Mouse (Mus musculus) forebrain, embryonic 14.5 days (tissue): ENCODE measurements around the gene N4bp2l1. TPM values are rescaled to one million over a fixed set of nuclear protein-coding genes. Genes with fewer than 3 reads are reported as not detected.
"Not testable (repeated sequence)": the region's sequence is repeated elsewhere in the genome, so short reads cannot be mapped to it uniquely, and the experiment has no call there.

Experiments used
- ATAC-seq: fragments of 200-750 bp; cut with Nextera tagmentation; 2 replicates; pipeline ENCODE4 v1.8.0; 2017; ENCODE audit warnings: mild to moderate bottlenecking, moderate library complexity
- DNase-seq: peaks from one replicate; pipeline ENCODE4 v3.0.0-alpha.2; 2015; ENCODE audit warnings: low spot score
- H3K27ac ChIP-seq: fragments of 300-500 bp; sonication (generic); 2 replicates; pipeline ENCODE4 v1.5.1; 2014; ENCODE audit warnings: low read depth, mild to moderate bottlenecking, control low read depth, low read length, moderate library complexity
- H3K27me3 ChIP-seq: fragments of 300-500 bp; sonication (generic); replicated peaks from 2 replicates; pipeline ENCODE4 v1.6.1; 2014; ENCODE audit warnings: low read length, control low read depth, mixed read lengths; ENCODE audit not compliant: control insufficient read depth, insufficient read depth
- H3K36me3 ChIP-seq: fragments of 300-500 bp; sonication (generic); 2 replicates; pipeline ENCODE4 v1.6.1; 2014; ENCODE audit warnings: low read length, control low read depth; ENCODE audit not compliant: control insufficient read depth, insufficient read depth
- H3K4me1 ChIP-seq: fragments of 300-500 bp; sonication (generic); 2 replicates; pipeline ENCODE4 v1.6.1; 2014; ENCODE audit warnings: antibody characterized with exemption, low read length, control low read depth; ENCODE audit not compliant: control insufficient read depth, insufficient read depth
- H3K4me2 ChIP-seq: fragments of 300-500 bp; sonication (generic); 2 replicates; pipeline ENCODE4 v1.6.1; 2014; ENCODE audit warnings: mild to moderate bottlenecking, control low read depth, low read length
- H3K4me3 ChIP-seq: fragments of 300-500 bp; sonication (generic); 2 replicates; pipeline ENCODE4 v1.5.1; 2014; ENCODE audit warnings: low read depth, low read length, control low read depth
- H3K9ac ChIP-seq: fragments of 300-500 bp; sonication (generic); 2 replicates; pipeline ENCODE4 v1.6.1; 2014; ENCODE audit warnings: mild to moderate bottlenecking, low read length, control low read depth, moderate library complexity
- H3K9me3 ChIP-seq: fragments of 300-500 bp; sonication (generic); replicated peaks from 2 replicates; pipeline ENCODE4 v1.6.1; 2016; ENCODE audit warnings: low read length, control low read depth, mixed read lengths; ENCODE audit not compliant: control insufficient read depth
- WGBS: fragments of 180-500 bp; shearing (Covaris S2); extraction: QIAGEN DNeasy Blood & Tissue Kit; methylation state at CpG from one replicate; pipeline ENCODE4 v1.1.7; 2014; 5-methylcytosine and 5-hydroxymethylcytosine counted together
- polyA plus RNA-seq: library from polyadenylated mRNA; unstranded; fragments of >200 nt; fragmentation: Nextera tagmentation; extraction: Ambion mirVana; gene quantifications from 2 replicates; pipeline ENCODE4 v1.2.1, GENCODE M21; 2014

The N4bp2l1 gene
- 7.4 and 10.1 TPM in 2 replicates for polyA plus RNA-seq

DNA sequence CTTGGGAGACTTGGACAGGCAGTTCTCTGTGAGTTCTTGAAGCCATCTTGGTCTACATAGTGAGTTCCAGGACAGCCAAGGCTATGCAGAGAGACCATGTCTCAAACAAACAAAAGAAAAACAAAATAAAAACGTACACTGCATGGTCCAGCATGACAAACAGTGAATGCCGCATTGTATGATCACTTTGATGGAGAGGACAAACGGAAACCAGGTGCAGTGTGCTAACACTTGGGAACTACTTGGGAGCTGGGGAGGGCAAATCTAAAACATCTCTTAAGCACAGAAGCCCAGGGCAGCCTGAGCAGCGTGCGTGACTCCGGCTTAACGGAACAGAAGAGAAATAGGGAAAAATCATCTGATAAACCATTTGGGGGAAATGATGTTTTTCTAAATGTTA, at the start of gene N4bp2l1:
Gene N4bp2l1, minus strand, starts transcription at position 101 of the 400 bp plus-strand sequence.
- no peak for DNase-seq
- Histone ChIP-seq H3K36me3 (no peaks in the 10 kb centered on the region), H3K9ac (no peak within 1 kb of the TSS), H3K27ac (no peak within 1 kb of the TSS), H3K9me3 (no peaks in the 10 kb centered on the region), H3K27me3 (0 out of 2 replicates have a peak, but pooled peaks cover 3% of the 10 kb centered on the region), H3K4me3 (no peak within 1 kb of the TSS), H3K4me1 (peaks cover 3% of the 10 kb centered on the region), H3K4me2 (no peak within 1 kb of the TSS)
- no peak for ATAC-seq
- 85% methylated on average over 7 of the region's 7 CpGs for WGBS

DNA sequence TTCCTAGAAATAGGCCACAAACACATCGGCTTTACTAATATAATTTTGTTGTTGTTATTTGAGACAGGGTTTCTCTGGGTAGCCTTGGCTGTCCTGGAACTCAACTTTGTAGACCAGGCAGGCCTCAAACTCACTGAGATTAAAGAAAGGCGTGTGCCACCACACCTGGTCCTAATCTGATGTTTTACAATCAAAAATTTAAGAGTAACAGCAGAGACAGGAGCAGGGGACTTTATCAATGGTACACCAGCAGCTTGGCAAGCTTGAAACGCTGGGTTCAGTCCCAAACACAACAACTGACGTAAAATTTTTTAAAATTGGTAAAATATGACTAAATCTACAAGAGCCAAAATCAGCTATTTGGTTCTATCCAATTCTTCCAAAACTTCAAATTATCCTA, 47.9 kb upstream of the N4bp2l1 start:
- H3K9me3 ChIP-seq = no peaks in the 10 kb centered on the region
- H3K36me3 ChIP-seq = peaks cover 45% of the 10 kb centered on the region
- H3K4me3 ChIP-seq = no peak overlapping the region
- DNase-seq = no peak
- H3K9ac ChIP-seq = no peak overlapping the region
- 95% methylated on average over 4 of the region's 4 CpGs for WGBS
- no peaks in the 10 kb centered on the region for H3K27me3 ChIP-seq
- ATAC-seq = no peak
- no peak overlapping the region for H3K4me2 ChIP-seq
- no peak overlapping the region for H3K27ac ChIP-seq
- no peaks in the 10 kb centered on the region for H3K4me1 ChIP-seq

DNA sequence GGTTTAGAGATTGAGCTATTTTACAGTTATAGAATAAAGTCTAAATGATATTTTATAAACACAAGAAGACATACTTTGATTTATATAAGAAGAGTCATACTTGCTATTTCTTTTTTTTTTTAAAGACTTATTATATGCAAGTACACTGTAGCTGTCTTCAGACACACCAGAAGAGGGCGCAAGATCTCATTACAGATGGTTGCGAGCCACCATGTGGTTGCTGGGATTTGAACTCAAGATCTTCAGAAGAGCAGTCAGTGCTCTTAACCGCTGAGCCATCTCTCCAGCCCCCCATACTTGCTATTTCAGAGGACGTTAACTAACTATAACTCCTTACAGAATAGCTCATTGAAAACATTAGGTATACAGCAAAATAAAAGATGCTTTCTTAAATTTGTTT, 46.4 kb upstream of the N4bp2l1 start:
- not testable (repeated sequence) for DNase-seq, H3K4me1 ChIP-seq, H3K4me3 ChIP-seq, H3K27ac ChIP-seq, H3K27me3 ChIP-seq, H3K4me2 ChIP-seq, H3K9ac ChIP-seq, ATAC-seq, H3K9me3 ChIP-seq
- H3K36me3 ChIP-seq = peaks cover 40% of the 10 kb centered on the region
- WGBS = 95% methylated on average over 4 of the region's 4 CpGs

DNA sequence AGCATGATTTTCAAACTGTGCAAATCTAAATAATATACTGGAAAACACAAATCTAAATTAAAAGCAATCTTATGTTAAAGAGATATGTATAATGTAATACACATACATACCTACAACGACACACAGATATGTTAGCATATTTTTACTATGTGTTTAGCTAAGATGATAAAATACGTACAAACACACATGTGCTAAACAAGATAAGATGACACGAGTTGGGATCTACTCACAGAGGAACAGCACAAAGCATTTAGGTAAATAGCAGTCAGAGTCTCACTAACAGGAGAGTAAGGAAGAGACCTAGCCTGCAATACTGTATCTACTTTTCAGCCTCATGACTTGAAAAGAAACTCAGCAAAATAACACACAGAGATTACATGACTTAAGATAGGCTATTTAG, 44.5 kb upstream of the N4bp2l1 start:
- H3K4me3 ChIP-seq = no peak overlapping the region
- no peaks in the 10 kb centered on the region for H3K27me3 ChIP-seq
- no peaks in the 10 kb centered on the region for H3K9me3 ChIP-seq
- no peak overlapping the region for H3K27ac ChIP-seq
- 92% methylated on average over 3 of the region's 3 CpGs for WGBS
- DNase-seq = no peak
- no peak overlapping the region for H3K4me2 ChIP-seq
- no peak for ATAC-seq
- no peak overlapping the region for H3K9ac ChIP-seq
- H3K4me1 ChIP-seq = no peaks in the 10 kb centered on the region
- H3K36me3 ChIP-seq = peaks cover 47% of the 10 kb centered on the region

DNA sequence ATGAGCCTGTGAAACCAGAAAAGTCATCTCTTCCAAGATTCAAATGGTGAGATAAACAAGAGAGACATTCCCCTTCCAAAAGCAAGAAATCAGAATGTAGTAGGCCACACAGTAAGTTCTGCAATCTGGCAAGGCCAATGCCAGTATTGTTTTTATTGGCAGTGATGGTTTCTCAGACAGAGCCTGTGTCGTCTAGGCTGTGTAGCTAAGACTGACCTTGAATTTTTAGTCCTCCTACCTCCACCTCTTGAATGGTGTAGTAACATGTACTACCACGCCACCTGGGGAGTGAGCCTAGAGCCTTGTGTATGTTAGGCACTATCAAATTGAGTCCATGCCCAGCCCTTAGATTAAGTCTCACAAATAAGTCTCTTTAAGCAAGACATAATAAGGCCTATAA, 32.7 kb upstream of the N4bp2l1 start:
- Histone ChIP-seq H3K4me1 (no peaks in the 10 kb centered on the region), H3K36me3 (peaks cover under 1% of the 10 kb centered on the region; the same call in 1 of the 2 replicates), H3K4me3 (no peak overlapping the region), H3K9ac (no peak overlapping the region), H3K27ac (no peak overlapping the region), H3K9me3 (no peaks in the 10 kb centered on the region), H3K4me2 (no peak overlapping the region), H3K27me3 (no peaks in the 10 kb centered on the region)
- ATAC-seq (no peak), DNase-seq (no peak)
- 90% methylated on average over 2 of the region's 2 CpGs for WGBS

DNA sequence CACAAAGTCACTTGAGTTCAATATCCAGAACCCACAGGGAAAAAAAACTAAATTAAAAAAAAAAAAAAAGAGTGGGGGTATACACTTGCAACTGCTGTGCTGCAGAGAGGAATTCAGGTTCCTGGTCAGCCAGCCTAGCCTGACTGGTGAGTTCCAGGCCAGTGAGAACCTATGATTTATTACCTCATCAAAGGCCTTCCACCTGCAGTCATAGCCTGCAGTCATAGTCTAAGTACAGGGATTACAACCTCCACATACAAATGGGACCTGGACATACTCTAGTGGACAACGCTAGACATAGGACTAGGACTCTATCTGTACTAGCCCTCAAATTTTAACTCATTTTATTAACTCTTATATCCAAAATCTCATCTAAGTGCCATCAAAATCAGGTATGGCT, 32.3 kb upstream of the N4bp2l1 start:
- Histone ChIP-seq H3K4me2 (no peak overlapping the region), H3K4me1 (no peaks in the 10 kb centered on the region), H3K9ac (no peak overlapping the region), H3K36me3 (no peaks in the 10 kb centered on the region), H3K27me3 (no peaks in the 10 kb centered on the region), H3K27ac (no peak overlapping the region), H3K4me3 (no peak overlapping the region), H3K9me3 (no peaks in the 10 kb centered on the region)
- DNase-seq (no peak), ATAC-seq (no peak)
- 100% methylated on average over 1 of the region's 1 CpGs for WGBS

DNA sequence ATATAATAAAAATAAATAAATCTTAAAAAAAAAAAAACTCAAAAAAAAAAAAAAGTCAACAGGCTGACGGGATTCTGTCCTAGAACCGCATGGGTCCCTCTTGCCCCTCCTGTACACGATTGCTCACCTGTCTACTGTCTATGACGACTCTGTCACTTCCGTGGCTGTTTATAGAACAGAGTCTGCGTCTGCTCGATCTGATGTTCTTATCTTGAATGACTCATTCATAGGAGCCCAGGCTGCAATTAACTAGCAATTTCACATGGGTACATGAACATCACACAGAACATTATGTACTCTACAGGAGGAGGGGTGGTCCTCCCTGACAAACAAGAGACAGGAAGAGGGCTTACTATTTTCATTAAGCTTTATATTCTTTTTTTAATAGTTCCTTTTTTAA, 28.5 kb upstream of the N4bp2l1 start:
- Histone ChIP-seq H3K4me1 (no peaks in the 10 kb centered on the region), H3K4me2 (no peak overlapping the region), H3K36me3 (no peaks in the 10 kb centered on the region), H3K4me3 (no peak overlapping the region), H3K27me3 (no peaks in the 10 kb centered on the region), H3K9ac (no peak overlapping the region), H3K9me3 (no peaks in the 10 kb centered on the region), H3K27ac (no peak overlapping the region)
- 95% methylated on average over 7 of the region's 7 CpGs for WGBS
- no peak for DNase-seq
- no peak for ATAC-seq

DNA sequence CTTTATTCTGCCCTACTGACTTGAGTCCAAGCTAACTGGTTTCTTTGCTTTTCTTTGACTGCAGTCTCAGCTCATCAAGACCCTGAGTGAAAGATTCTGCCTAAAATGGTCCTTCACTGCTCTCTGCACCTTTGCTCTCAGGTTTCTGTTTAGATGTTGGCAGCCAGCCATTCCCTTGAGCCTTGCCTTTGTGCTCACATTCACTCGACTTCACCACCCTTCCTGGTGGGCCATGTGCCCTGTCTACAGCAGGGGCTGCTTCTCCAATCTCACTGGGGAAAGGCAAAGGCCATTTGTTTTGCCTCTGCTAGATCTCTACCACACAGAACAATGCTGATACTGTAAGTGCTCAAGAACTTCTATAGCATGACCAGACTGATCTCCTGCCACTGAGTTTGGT, 25.8 kb upstream of the N4bp2l1 start:
- DNase-seq (no peak), ATAC-seq (no peak)
- WGBS = 23% methylated on average over 1 of the region's 1 CpGs

DNA sequence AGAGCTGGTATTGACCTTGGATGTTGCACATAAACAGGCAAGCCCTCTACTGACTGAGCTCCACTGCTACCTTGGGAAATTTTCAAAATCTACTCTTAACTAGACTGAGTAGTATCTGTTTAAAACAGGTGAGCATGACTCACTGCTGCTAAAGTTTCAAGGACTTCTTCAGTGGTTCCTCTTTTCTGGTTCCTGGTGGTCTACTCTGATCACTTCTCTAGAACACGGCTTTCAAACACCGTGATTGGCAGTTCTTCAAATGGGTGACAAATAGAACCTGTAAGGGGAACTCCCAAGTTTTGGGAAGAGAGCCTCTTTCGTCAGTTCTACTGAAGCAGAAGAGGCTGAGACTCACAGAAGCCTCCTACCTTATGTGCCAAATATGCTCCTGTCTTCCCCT, 24.6 kb upstream of the N4bp2l1 start:
- ATAC-seq (no peak), DNase-seq (no peak)
- no peaks in the 10 kb centered on the region for H3K36me3 ChIP-seq
- no peaks in the 10 kb centered on the region for H3K4me1 ChIP-seq
- no peak overlapping the region for H3K4me3 ChIP-seq
- H3K27ac ChIP-seq = no peak overlapping the region
- no peak overlapping the region for H3K4me2 ChIP-seq
- H3K9me3 ChIP-seq = no peaks in the 10 kb centered on the region
- WGBS = 97% methylated on average over 3 of the region's 3 CpGs
- H3K9ac ChIP-seq = no peak overlapping the region
- no peaks in the 10 kb centered on the region for H3K27me3 ChIP-seq

More for the DNA sequence above, 25.8 kb upstream of the N4bp2l1 start:
- H3K27me3 ChIP-seq = no peaks in the 10 kb centered on the region
- no peaks in the 10 kb centered on the region for H3K36me3 ChIP-seq
- H3K9me3 ChIP-seq = no peaks in the 10 kb centered on the region
- H3K4me3 ChIP-seq = no peak overlapping the region
- H3K4me1 ChIP-seq = no peaks in the 10 kb centered on the region
- no peak overlapping the region for H3K4me2 ChIP-seq
- H3K9ac ChIP-seq = no peak overlapping the region
- no peak overlapping the region for H3K27ac ChIP-seq
